Comparison of ENCODE assay signal across 10 mouse cellular contexts in genomic region chr13:9181106-9181505, GRCm38 (mm10).
A peak's percentile ranks its signal among the peaks of the same experiment; 100 is the strongest.
DNase-seq lines count a peak whose midpoint lies in the region; ATAC-seq and TF ChIP-seq lines count a peak whose summit lies in the region.
"Had no signal": no experiment of that assay in that cellular context is flagged by ENCODE, and none has a peak within 500 bp of the region (broad histone marks: within the 10 kb centered on the region; RNA-seq: fewer than 3 reads in every experiment).

No protein-coding gene starts in this region.

- TF ChIP-seq POLR2A in kidney, adult 2 months (IDR thresholded peaks at IDR 0.05; ENCODE audit: low read depth, low read length): no peak

- ATAC-seq in hindbrain, embryonic 13.5 days (ENCODE audit: low FRiP score): 0 out of 2 replicates have a peak, but pooled peaks have one; percentile 9
- ATAC-seq in liver, embryonic 16.5 days (ENCODE audit: low read depth): peak; percentile 33; the same call in 1 of the 2 replicates
- no peak for ATAC-seq in liver, postnatal 0 days

- H3K4me1 ChIP-seq in hindbrain, embryonic 13.5 days (replicated peaks): no peaks in the 10 kb centered on the region
- 0 out of 2 replicates have a peak, but pooled peaks cover 3% of the 10 kb centered on the region for H3K4me1 ChIP-seq in hindbrain, embryonic 10.5 days (replicated peaks)
- no peaks in the 10 kb centered on the region; the same call in 1 of the 2 replicates for H3K4me1 ChIP-seq in liver, embryonic 16.5 days (ENCODE audit: control insufficient read depth, low read depth, low read length)
- 0 out of 2 replicates have a peak, but pooled peaks cover 6% of the 10 kb centered on the region for H3K4me1 ChIP-seq in liver, postnatal 0 days (ENCODE audit: insufficient read depth)
- H3K4me1 ChIP-seq in kidney, adult 2 months (ENCODE audit: control insufficient read depth, insufficient read depth, low read length): peaks cover 30% of the 10 kb centered on the region

- H3K4me2 ChIP-seq in hindbrain, embryonic 13.5 days: no peak overlapping the region
- no peak overlapping the region for H3K4me2 ChIP-seq in liver, embryonic 16.5 days (ENCODE audit: low read depth, low read length)
- H3K4me2 ChIP-seq in liver, postnatal 0 days (ENCODE audit: low read depth, low read length): no peak overlapping the region
- H3K4me2 ChIP-seq: hindbrain, embryonic 14.5 days had no signal

- H3K27me3 ChIP-seq in hindbrain, embryonic 13.5 days: no peaks in the 10 kb centered on the region
- no peaks in the 10 kb centered on the region for H3K27me3 ChIP-seq in hindbrain, embryonic 10.5 days (ENCODE audit: insufficient read depth, poor library complexity, severe bottlenecking)
- no peaks in the 10 kb centered on the region for H3K27me3 ChIP-seq in liver, embryonic 16.5 days (ENCODE audit: control insufficient read depth, insufficient read depth, low read depth, low read length)
- H3K27me3 ChIP-seq in liver, postnatal 0 days (ENCODE audit: insufficient read depth, low read length): no peaks in the 10 kb centered on the region
- no peaks in the 10 kb centered on the region for H3K27me3 ChIP-seq in kidney, adult 2 months (replicated peaks; ENCODE audit: control insufficient read depth, insufficient read depth, low read length)

- no peaks in the 10 kb centered on the region for H3K9me3 ChIP-seq in hindbrain, embryonic 13.5 days
- H3K9me3 ChIP-seq in hindbrain, embryonic 10.5 days: no peaks in the 10 kb centered on the region
- no peaks in the 10 kb centered on the region for H3K9me3 ChIP-seq in liver, embryonic 16.5 days (replicated peaks; ENCODE audit: control insufficient read depth, low read length)
- no peaks in the 10 kb centered on the region for H3K9me3 ChIP-seq in liver, postnatal 0 days (ENCODE audit: low read length)

- no peak overlapping the region for H3K9ac ChIP-seq in hindbrain, embryonic 13.5 days
- no peak overlapping the region for H3K9ac ChIP-seq in liver, embryonic 16.5 days (ENCODE audit: low read depth, low read length)
- no peak overlapping the region for H3K9ac ChIP-seq in liver, postnatal 0 days (replicated peaks)
- H3K9ac ChIP-seq: hindbrain, embryonic 14.5 days had no signal

- TF ChIP-seq CTCF in liver, postnatal 0 days (IDR thresholded peaks at IDR 0.05; ENCODE audit: low read depth): no peak
- TF ChIP-seq CTCF in kidney, adult 2 months (conservative IDR thresholded peaks at IDR 0.05; ENCODE audit: insufficient read depth, insufficient read length, low read depth, low read length): no peak

- H3K4me3 ChIP-seq in hindbrain, embryonic 13.5 days: no peak overlapping the region
- H3K4me3 ChIP-seq in hindbrain, embryonic 10.5 days: no peak overlapping the region
- no peak overlapping the region for H3K4me3 ChIP-seq in liver, embryonic 16.5 days (ENCODE audit: low read depth, low read length)
- H3K4me3 ChIP-seq in liver, postnatal 0 days (ENCODE audit: low read depth, low read length): no peak overlapping the region
- no peak overlapping the region for H3K4me3 ChIP-seq in kidney, adult 2 months (ENCODE audit: insufficient read depth, low read depth, low read length)
- H3K4me3 ChIP-seq: erythroblast, embryonic 14.5 days had no signal

- peaks cover 5% of the 10 kb centered on the region; the same call in 1 of the 2 replicates for H3K36me3 ChIP-seq in hindbrain, embryonic 13.5 days
- H3K36me3 ChIP-seq in hindbrain, embryonic 10.5 days: peaks cover 1% of the 10 kb centered on the region
- no peaks in the 10 kb centered on the region for H3K36me3 ChIP-seq in liver, embryonic 16.5 days (ENCODE audit: control insufficient read depth, insufficient read depth)
- no peaks in the 10 kb centered on the region for H3K36me3 ChIP-seq in liver, postnatal 0 days (replicated peaks; ENCODE audit: insufficient read depth, low read length)
- H3K36me3 ChIP-seq in kidney, adult 2 months (ENCODE audit: control insufficient read depth, insufficient read depth, low read length): no peaks in the 10 kb centered on the region; the same call in 1 of the 2 replicates

- no peak for DNase-seq in hindbrain, embryonic 10.5 days (ENCODE audit: low spot score)
- DNase-seq in liver, postnatal 0 days: no peak
- DNase-seq in kidney, adult 2 months: peak; percentile 87
- peak; percentile 81 to 86 for DNase-seq in kidney, postnatal 36 days
- DNase-seq in spleen, postnatal 36 days (ENCODE audit: low spot score in 2 of 2): no peak
- no peak for DNase-seq in spleen, postnatal 14 days (ENCODE audit: low spot score in 2 of 2)

- TF ChIP-seq EP300 in liver, postnatal 0 days (IDR thresholded peaks at IDR 0.05; ENCODE audit: low read depth): no peak

- no peak overlapping the region for H3K27ac ChIP-seq in hindbrain, embryonic 13.5 days
- H3K27ac ChIP-seq in hindbrain, embryonic 10.5 days: no peak overlapping the region
- H3K27ac ChIP-seq in liver, embryonic 16.5 days (ENCODE audit: low read length): no peak overlapping the region
- H3K27ac ChIP-seq in liver, postnatal 0 days (ENCODE audit: low read depth): no peak overlapping the region
- peak overlapping the region; percentile 89 for H3K27ac ChIP-seq in kidney, adult 2 months (ENCODE audit: insufficient read depth, low read depth, low read length)
- H3K27ac ChIP-seq: hindbrain, embryonic 14.5 days had no signal

- WGBS in hindbrain, embryonic 13.5 days: 84% methylated on average over 6 of the region's 6 CpGs
- 82% methylated on average over 6 of the region's 6 CpGs for WGBS in hindbrain, embryonic 10.5 days
- 73% methylated on average over 6 of the region's 6 CpGs for WGBS in liver, embryonic 16.5 days (ENCODE audit: insufficient replicate concordance)
- 67% methylated on average over 6 of the region's 6 CpGs for WGBS in liver, postnatal 0 days (ENCODE audit: insufficient replicate concordance)
- WGBS in kidney, adult 2 months: 37% methylated on average over 6 of the region's 6 CpGs

Comparison
In these comparisons a context has a peak if more than half of its experiments do, and no peak if none do; other contexts are left out.
1. DNase-seq: peak in kidney, adult 2 months (single experiment) and kidney, postnatal 36 days (2 of 2); none in hindbrain, embryonic 10.5 days (single experiment), liver, postnatal 0 days (single experiment), spleen, postnatal 36 days (0 of 2) and spleen, postnatal 14 days (0 of 2).